Mouse (Mus musculus) MEL (cell line): ENCODE measurements around the gene Bahcc1. TPM values are rescaled to one million over a fixed set of nuclear protein-coding genes. Genes with fewer than 3 reads are reported as not detected.
A peak's percentile ranks its signal among the peaks of the same experiment; 100 is the strongest.

Experiments used
- DNase-seq: peaks from one replicate; pipeline ENCODE4 v3.0.0; 2011; ENCODE audit warnings: low read depth, low spot score
- H3K27ac ChIP-seq: 2 replicates; pipeline ENCODE4 v1.5.1; 2012; ENCODE audit warnings: low read depth, mild to moderate bottlenecking, control low read depth, low read length, moderate library complexity; ENCODE audit not compliant: control insufficient read depth
- H3K27me3 ChIP-seq, 2 experiments: fragments of 150-350 bp in 1 of 2; sonication (generic) in 1 of 2; 2 replicates each; pipeline ENCODE4 v1.6.1; 2012; ENCODE audit warnings: low read length in 2 of 2, mild to moderate bottlenecking in 2 of 2, improper control_type of control experiment in 1 of 2, moderate library complexity in 1 of 2; ENCODE audit not compliant: insufficient read depth in 2 of 2, control insufficient read depth in 1 of 2
- H3K36me3 ChIP-seq, 2 experiments: 2 replicates each; pipeline ENCODE4 v1.6.1; 2012 to 2014; ENCODE audit warnings: low read length in 2 of 2, improper control_type of control experiment in 1 of 2, inconsistent platforms in 1 of 2, mild to moderate bottlenecking in 1 of 2; ENCODE audit not compliant: insufficient read depth in 2 of 2, control insufficient read depth in 1 of 2
- H3K4me1 ChIP-seq, 2 experiments: fragments of 150-350 bp in 1 of 2; sonication (generic) in 1 of 2; 2 replicates each; pipeline ENCODE4 v1.6.1; 2012; ENCODE audit warnings: low read length in 2 of 2, improper control_type of control experiment in 1 of 2, mild to moderate bottlenecking in 1 of 2; ENCODE audit not compliant: insufficient read depth in 2 of 2, control insufficient read depth in 1 of 2
- H3K4me3 ChIP-seq, 2 experiments: fragments of 150-350 bp in 1 of 2; sonication (generic) in 1 of 2; 2 replicates each; pipeline ENCODE4 v1.5.1; 2012; ENCODE audit warnings: low read depth in 2 of 2, low read length in 2 of 2, mild to moderate bottlenecking in 2 of 2, moderate library complexity in 2 of 2, control low read depth in 1 of 2, improper control_type of control experiment in 1 of 2; ENCODE audit not compliant: control insufficient read depth in 1 of 2, insufficient read depth in 1 of 2
- H3K79me2 ChIP-seq: 2 replicates; pipeline ENCODE4 v1.6.1; 2012; ENCODE audit warnings: mild to moderate bottlenecking, low read length, moderate library complexity; ENCODE audit not compliant: control insufficient read depth, poor library complexity, insufficient read depth
- H3K9ac ChIP-seq: 2 replicates; pipeline ENCODE4 v1.6.1; 2012; ENCODE audit warnings: low read depth, mild to moderate bottlenecking, control low read depth, low read length, moderate library complexity; ENCODE audit not compliant: control insufficient read depth, poor library complexity, severe bottlenecking
- H3K9me3 ChIP-seq: fragments of 150-350 bp; sonication (generic); replicated peaks from 2 replicates; pipeline ENCODE4 v1.6.1; 2012; ENCODE audit warnings: mild to moderate bottlenecking, low read length, improper control_type of control experiment, moderate library complexity; ENCODE audit not compliant: insufficient read depth
- BHLHE40 ChIP-seq: IDR thresholded peaks from 2 replicates; pipeline ENCODE4 v1.6.1; 2012; ENCODE audit warnings: low read depth, mild to moderate bottlenecking, inconsistent platforms, low read length, improper control_type of control experiment, borderline replicate concordance
- CTCF ChIP-seq, 3 experiments: IDR thresholded peaks in 2 of 3; conservative IDR thresholded peaks in 1 of 3; 2 replicates each; pipeline ENCODE4 v1.5.1; 2011 to 2012; ENCODE audit warnings: low read length in 3 of 3, low read depth in 2 of 3, mild to moderate bottlenecking in 2 of 3, improper control_type of control experiment in 1 of 3, inconsistent platforms in 1 of 3, mixed read lengths in 1 of 3, moderate library complexity in 1 of 3; ENCODE audit not compliant: control insufficient read depth in 1 of 3, insufficient read depth in 1 of 3, poor library complexity in 1 of 3, severe bottlenecking in 1 of 3
- ETS1 ChIP-seq: IDR thresholded peaks from 2 replicates; pipeline ENCODE4 v1.6.1; 2012; ENCODE audit warnings: low read depth, mild to moderate bottlenecking, inconsistent platforms, low read length, improper control_type of control experiment, moderate library complexity
- KAT2A ChIP-seq: conservative IDR thresholded peaks from 2 replicates; pipeline ENCODE4 v1.6.1; 2012; ENCODE audit warnings: low read depth, low read length, improper control_type of control experiment, inconsistent platforms
- MAFK ChIP-seq: IDR thresholded peaks from 2 replicates; pipeline ENCODE4 v1.6.1; 2011; ENCODE audit warnings: low read depth, mild to moderate bottlenecking, low read length, improper control_type of control experiment, borderline replicate concordance
- MAX ChIP-seq: IDR thresholded peaks from 2 replicates; pipeline ENCODE4 v1.6.1; 2011; ENCODE audit warnings: low read length, improper control_type of control experiment
- MAZ ChIP-seq: IDR thresholded peaks from 2 replicates; pipeline ENCODE4 v1.6.1; 2012; ENCODE audit warnings: low read depth, mild to moderate bottlenecking, inconsistent platforms, low read length, improper control_type of control experiment
- MXI1 ChIP-seq: IDR thresholded peaks from 2 replicates; pipeline ENCODE4 v1.6.1; 2011; ENCODE audit warnings: mild to moderate bottlenecking, low read depth, low read length, improper control_type of control experiment
- MYC ChIP-seq: IDR thresholded peaks from 2 replicates; pipeline ENCODE4 v1.6.1; 2011; ENCODE audit warnings: low read depth, mild to moderate bottlenecking, low read length, improper control_type of control experiment, moderate library complexity
- NELFE ChIP-seq: IDR thresholded peaks from 2 replicates; pipeline ENCODE4 v1.6.1; 2011; ENCODE audit warnings: low read depth, low read length, improper control_type of control experiment
- NRF1 ChIP-seq: IDR thresholded peaks from 2 replicates; pipeline ENCODE4 v1.6.1; 2014; ENCODE audit warnings: low read depth, mild to moderate bottlenecking, inconsistent platforms, low read length, improper control_type of control experiment, moderate library complexity; ENCODE audit not compliant: poor library complexity, insufficient read depth, severe bottlenecking
- POLR2A ChIP-seq, 2 experiments: IDR thresholded peaks; 2 replicates each; pipeline ENCODE4 v1.6.1; 2011 to 2012; ENCODE audit warnings: low read length in 2 of 2, mild to moderate bottlenecking in 2 of 2, control low read depth in 1 of 2, improper control_type of control experiment in 1 of 2, low read depth in 1 of 2, moderate library complexity in 1 of 2; ENCODE audit not compliant: control insufficient read depth in 1 of 2, insufficient read depth in 1 of 2, poor library complexity in 1 of 2
- POLR2AphosphoS5 ChIP-seq: IDR thresholded peaks from 2 replicates; pipeline ENCODE4 v1.6.1; 2012; ENCODE audit warnings: low read depth, borderline replicate concordance, mild to moderate bottlenecking, inconsistent platforms, low read length, moderate library complexity, mixed read lengths
- RCOR1 ChIP-seq: IDR thresholded peaks from 2 replicates; pipeline ENCODE4 v1.6.1; 2012; ENCODE audit warnings: low read depth, mild to moderate bottlenecking, inconsistent platforms, low read length, improper control_type of control experiment
- SIN3A ChIP-seq: IDR thresholded peaks from 2 replicates; pipeline ENCODE4 v1.6.1; 2012; ENCODE audit warnings: low read length, improper control_type of control experiment, inconsistent platforms
- SMC3 ChIP-seq: IDR thresholded peaks from 2 replicates; pipeline ENCODE4 v1.6.1; 2011; ENCODE audit warnings: low read depth, low read length, improper control_type of control experiment
- TBP ChIP-seq: IDR thresholded peaks from 2 replicates; pipeline ENCODE4 v1.8.0; 2011; ENCODE audit warnings: low read depth, low read length, improper control_type of control experiment
- TCF12 ChIP-seq: IDR thresholded peaks from 2 replicates; pipeline ENCODE4 v1.6.1; 2014; ENCODE audit warnings: low read depth, mild to moderate bottlenecking, inconsistent platforms, low read length, improper control_type of control experiment, moderate library complexity
- UBTF ChIP-seq: IDR thresholded peaks from 2 replicates; pipeline ENCODE4 v1.6.1; 2012; ENCODE audit warnings: low read depth, mild to moderate bottlenecking, inconsistent platforms, low read length, improper control_type of control experiment, moderate library complexity, borderline replicate concordance; ENCODE audit not compliant: insufficient read depth
- USF1 ChIP-seq: IDR thresholded peaks from 2 replicates; pipeline ENCODE4 v1.6.1; 2014; ENCODE audit warnings: low read depth, mild to moderate bottlenecking, inconsistent platforms, low read length, improper control_type of control experiment, moderate library complexity
- ZC3H11A ChIP-seq: IDR thresholded peaks from 2 replicates; pipeline ENCODE4 v1.6.1; 2012; ENCODE audit warnings: low read depth, mild to moderate bottlenecking, inconsistent platforms, low read length, improper control_type of control experiment
- ZKSCAN1 ChIP-seq: IDR thresholded peaks from 2 replicates; pipeline ENCODE4 v1.6.1; 2012; ENCODE audit warnings: low read depth, mild to moderate bottlenecking, inconsistent platforms, low read length, improper control_type of control experiment, moderate library complexity
- ZMIZ1 ChIP-seq: IDR thresholded peaks from 2 replicates; pipeline ENCODE4 v1.6.1; 2012; ENCODE audit warnings: low read depth, mild to moderate bottlenecking, inconsistent platforms, low read length, improper control_type of control experiment, moderate library complexity
- ZNF384 ChIP-seq: IDR thresholded peaks from 2 replicates; pipeline ENCODE4 v1.6.1; 2012; ENCODE audit warnings: low read depth, mild to moderate bottlenecking, inconsistent platforms, low read length, improper control_type of control experiment
- polyA plus RNA-seq, 2 experiments: library from polyadenylated mRNA; stranded (reverse) in 1 of 2; unstranded in 1 of 2; fragments of >175 nt in 1 of 2; fragments of >200 nt in 1 of 2; gene quantifications; 2 replicates each; pipeline versions ENCODE4 v1.2.1 to v1.2.4; 2012; ENCODE audit warnings: low replicate concordance in 2 of 2, low read depth in 1 of 2; ENCODE audit not compliant: insufficient read length in 2 of 2, insufficient read depth in 1 of 2, missing spikeins in 1 of 2
- total RNA-seq: library from RNA; depleted of rRNA; stranded (reverse); fragments of 300-350 nt; gene quantifications from 2 replicates; pipeline ENCODE4 v1.2.3, GENCODE M21; 2012

Gene Bahcc1
- total and polyA plus RNA-seq, 3 experiments = 0.04 to 0.26 TPM; not detected in 1

GRCm38 (mm10) chr11:120304886-120305534 lies 72.3 kb downstream of the Bahcc1 start:
- peak overlapping the region; percentile 83 for H3K9ac ChIP-seq
- no peaks in the 10 kb centered on the region; the same call in 1 of the 2 replicates for H3K79me2 ChIP-seq
- H3K27ac ChIP-seq = peak overlapping the region; percentile 18; the same call in 1 of the 2 replicates
- H3K36me3 ChIP-seq = peaks cover 0 to 15% of the 10 kb centered on the region in 2 experiments; a peak in 2 of 4 replicates
- TF ChIP-seq MYC (peak; percentile 8; the same call in 1 of the 2 replicates), TBP (peak; percentile 53; the same call in 1 of the 2 replicates), ETS1 (no peak; the same call in 1 of the 2 replicates), MAZ (peak; percentile 99), ZC3H11A (no peak), RCOR1 (peak; percentile 12; the same call in 1 of the 2 replicates), CTCF (IDR thresholded peaks at IDR 0.05 in 2 of 3, conservative IDR thresholded peaks at IDR 0.05 in 1 of 3; ENCODE audit: control insufficient read depth in 1 of 3, insufficient read depth in 1 of 3, low read depth in 2 of 3, low read length in 3 of 3, poor library complexity in 1 of 3, severe bottlenecking in 1 of 3) (peak; percentile 48 to 78 (median 65)), NRF1 (peak; percentile 46; the same call in 1 of the 2 replicates), MAX (peak; percentile 75), ZNF384 (no peak), ZMIZ1 (0 out of 2 replicates have a peak, but pooled peaks have one; percentile 66), MAFK (no peak), ZKSCAN1 (no peak), SIN3A (peak; percentile 65), USF1 (peak; percentile 81), SMC3 (peak; percentile 17; the same call in 1 of the 2 replicates), TCF12 (0 out of 2 replicates have a peak, but pooled peaks have one; percentile 26), POLR2A (IDR thresholded peaks at IDR 0.05; ENCODE audit: control insufficient read depth in 1 of 2, insufficient read depth in 1 of 2, low read depth in 1 of 2, low read length in 2 of 2, poor library complexity in 1 of 2) (peak; percentile 66 to 68; a peak in 3 of 4 replicates), UBTF (peak; percentile 33; the same call in 1 of the 2 replicates), POLR2AphosphoS5 (no peak), KAT2A (no peak; the same call in 1 of the 2 replicates), BHLHE40 (peak; percentile 95), MXI1 (peak; percentile 68; the same call in 1 of the 2 replicates), NELFE (peak; percentile 61)
- H3K9me3 ChIP-seq = no peaks in the 10 kb centered on the region
- H3K4me3 ChIP-seq = peak overlapping the region; percentile 57 to 60
- no peaks in the 10 kb centered on the region for H3K27me3 ChIP-seq
- DNase-seq = peak; percentile 99
- peaks cover 3 to 30% of the 10 kb centered on the region in 2 experiments; a peak in 3 of 4 replicates for H3K4me1 ChIP-seq
